Mouse (Mus musculus): ENCODE measurements around the gene Arid3a. TPM values are rescaled to one million over a fixed set of nuclear protein-coding genes. Genes with fewer than 3 reads are reported as not detected.

Gene Arid3a
- total and polyA plus RNA-seq, 3 experiments, result 11.8 to 17.2 TPM; not detected in 1

DNA sequence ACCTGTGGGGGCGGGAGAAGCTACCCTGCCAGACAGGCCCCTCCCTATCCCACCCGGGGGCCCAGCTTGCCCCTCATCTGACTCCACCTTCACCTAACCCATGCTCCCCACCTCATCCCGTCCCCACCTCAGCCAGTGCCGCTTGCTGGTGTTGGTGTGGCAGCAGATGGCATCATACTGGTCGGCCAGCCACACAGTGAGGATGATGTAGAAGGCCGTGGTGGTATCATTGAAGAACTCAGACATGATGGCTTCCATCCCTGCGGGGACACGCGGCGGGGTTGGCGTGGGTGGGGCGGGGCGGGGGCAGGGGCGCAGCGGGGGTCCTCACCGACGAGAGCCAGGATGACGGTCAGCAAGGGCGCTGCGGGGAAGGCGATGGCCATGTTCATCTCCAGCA is 51.2 kb downstream of the Arid3a start:
- Histone ChIP-seq H3K27me3 (ENCODE audit: control insufficient read depth in 1 of 2, insufficient read depth in 2 of 2, low read length in 2 of 2) (no peaks in the 10 kb centered on the region), H3K9me3 (replicated peaks; ENCODE audit: insufficient read depth, low read length) (no peaks in the 10 kb centered on the region), H3K27ac (ENCODE audit: control insufficient read depth, low read depth, low read length) (no peak overlapping the region), H3K9ac (ENCODE audit: control insufficient read depth, low read depth, low read length, poor library complexity, severe bottlenecking) (no peak overlapping the region), H3K79me2 (ENCODE audit: control insufficient read depth, insufficient read depth, low read length, poor library complexity) (peaks cover 21% of the 10 kb centered on the region), H3K4me3 (ENCODE audit: control insufficient read depth in 1 of 2, insufficient read depth in 1 of 2, low read depth in 2 of 2, low read length in 2 of 2) (no peak overlapping the region), H3K4me1 (ENCODE audit: control insufficient read depth in 1 of 2, insufficient read depth in 2 of 2, low read length in 2 of 2) (peaks cover 0 to 1% of the 10 kb centered on the region in 2 experiments; a peak in 1 of 4 replicates), H3K36me3 (ENCODE audit: control insufficient read depth in 1 of 2, insufficient read depth in 2 of 2, low read length in 2 of 2) (peaks cover 0 to under 1% of the 10 kb centered on the region in 2 experiments; a peak in 3 of 4 replicates)
- TF ChIP-seq JUND (IDR thresholded peaks at IDR 0.05; ENCODE audit: low read depth, low read length) (no peak), GATA1 (IDR thresholded peaks at IDR 0.05; ENCODE audit: low read depth, low read length) (no peak), GABPA (IDR thresholded peaks at IDR 0.05; ENCODE audit: low read depth, low read length) (no peak), ZC3H11A (IDR thresholded peaks at IDR 0.05; ENCODE audit: low read depth, low read length) (no peak), TCF12 (IDR thresholded peaks at IDR 0.05; ENCODE audit: low read depth, low read length) (no peak), MXI1 (IDR thresholded peaks at IDR 0.05; ENCODE audit: low read depth, low read length) (no peak), MYB (IDR thresholded peaks at IDR 0.05; ENCODE audit: low read depth, low read length) (no peak), BHLHE40 (IDR thresholded peaks at IDR 0.05; ENCODE audit: borderline replicate concordance, low read depth, low read length) (no peak), NELFE (IDR thresholded peaks at IDR 0.05; ENCODE audit: low read depth, low read length) (no peak), UBTF (IDR thresholded peaks at IDR 0.05; ENCODE audit: borderline replicate concordance, insufficient read depth, low read depth, low read length) (no peak), EP300 (IDR thresholded peaks at IDR 0.05; ENCODE audit: low read depth in 1 of 2, low read length in 2 of 2) (no peak), KAT2A (conservative IDR thresholded peaks at IDR 0.05; ENCODE audit: low read depth, low read length) (no peak), ELF1 (IDR thresholded peaks at IDR 0.05; ENCODE audit: low read depth, low read length) (no peak), CHD1 (IDR thresholded peaks at IDR 0.05; ENCODE audit: low read depth, low read length) (no peak), MAX (IDR thresholded peaks at IDR 0.05; ENCODE audit: low read length) (no peak), ZNF384 (IDR thresholded peaks at IDR 0.05; ENCODE audit: low read depth, low read length) (no peak), ETS1 (IDR thresholded peaks at IDR 0.05; ENCODE audit: low read depth, low read length) (no peak), RAD21 (IDR thresholded peaks at IDR 0.05; ENCODE audit: low read depth, low read length) (no peak)
- no peak for DNase-seq (ENCODE audit: low read depth, low spot score)

- DNase-seq (ENCODE audit: low read depth, low spot score), result no peak
- peaks cover 0 to 8% of the 10 kb centered on the region in 2 experiments; a peak in 1 of 4 replicates for H3K4me1 ChIP-seq (ENCODE audit: control insufficient read depth in 1 of 2, insufficient read depth in 2 of 2, low read length in 2 of 2)
- H3K27me3 ChIP-seq (ENCODE audit: control insufficient read depth in 1 of 2, insufficient read depth in 2 of 2, low read length in 2 of 2), result no peaks in the 10 kb centered on the region
- H3K79me2 ChIP-seq (ENCODE audit: control insufficient read depth, insufficient read depth, low read length, poor library complexity), result peaks cover 30% of the 10 kb centered on the region
- H3K4me3 ChIP-seq (ENCODE audit: control insufficient read depth in 1 of 2, insufficient read depth in 1 of 2, low read depth in 2 of 2, low read length in 2 of 2), result no peak overlapping the region
- H3K9me3 ChIP-seq (replicated peaks; ENCODE audit: insufficient read depth, low read length), result no peaks in the 10 kb centered on the region
- H3K9ac ChIP-seq (ENCODE audit: control insufficient read depth, low read depth, low read length, poor library complexity, severe bottlenecking), result no peak overlapping the region
- H3K36me3 ChIP-seq (ENCODE audit: control insufficient read depth in 1 of 2, insufficient read depth in 2 of 2, low read length in 2 of 2), result peaks cover 0 to 5% of the 10 kb centered on the region in 2 experiments; a peak in 3 of 4 replicates
- H3K27ac ChIP-seq (ENCODE audit: control insufficient read depth, low read depth, low read length), result no peak overlapping the region
- TF ChIP-seq POLR2A (IDR thresholded peaks at IDR 0.05; ENCODE audit: control insufficient read depth in 1 of 2, insufficient read depth in 1 of 2, low read depth in 1 of 2, low read length in 2 of 2, poor library complexity in 1 of 2), result no peak; a peak in 1 of 4 replicates
- TF ChIP-seq ZNF384 (IDR thresholded peaks at IDR 0.05; ENCODE audit: low read depth, low read length), result no peak
- TF ChIP-seq GATA1 (IDR thresholded peaks at IDR 0.05; ENCODE audit: low read depth, low read length), result no peak
- no peak for TF ChIP-seq RAD21 (IDR thresholded peaks at IDR 0.05; ENCODE audit: low read depth, low read length)
- no peak for TF ChIP-seq USF2 (IDR thresholded peaks at IDR 0.05; ENCODE audit: borderline replicate concordance in 1 of 2, insufficient read depth in 1 of 2, low read depth in 1 of 2, low read length in 2 of 2)
- no peak for TF ChIP-seq E2F4 (IDR thresholded peaks at IDR 0.05; ENCODE audit: borderline replicate concordance, low read depth, low read length)
- no peak for TF ChIP-seq ELF1 (IDR thresholded peaks at IDR 0.05; ENCODE audit: low read depth, low read length)
- TF ChIP-seq CHD1 (IDR thresholded peaks at IDR 0.05; ENCODE audit: low read depth, low read length), result no peak
- TF ChIP-seq RCOR1 (IDR thresholded peaks at IDR 0.05; ENCODE audit: low read depth, low read length), result no peak
- no peak for TF ChIP-seq POLR2AphosphoS5 (IDR thresholded peaks at IDR 0.05; ENCODE audit: borderline replicate concordance, low read depth, low read length)
- no peak for TF ChIP-seq MEF2A (IDR thresholded peaks at IDR 0.05; ENCODE audit: extremely low read depth, insufficient replicate concordance, low read depth, low read length, poor library complexity, severe bottlenecking)
Observed at GRCm38 (mm10) chr10:79979401-79980155, 52.7 kb downstream of the Arid3a start.
